Mouse (Mus musculus) kidney, embryonic 14.5 days (tissue): ENCODE measurements around the gene Daam1. TPM values are rescaled to one million over a fixed set of nuclear protein-coding genes. Genes with fewer than 3 reads are reported as not detected.

ENCODE experiments used
- ATAC-seq: fragments of 200-750 bp; cut with Nextera tagmentation; 2 replicates; pipeline ENCODE4 v1.8.0; 2017; ENCODE audit warnings: moderate number of reproducible peaks, mild to moderate bottlenecking, moderate TSS enrichment, moderate library complexity; ENCODE audit not compliant: low FRiP score, low TSS enrichment
- H3K27ac ChIP-seq: fragments of 300-500 bp; sonication (generic); 2 replicates; pipeline ENCODE4 v1.5.1; 2014; ENCODE audit warnings: low read depth, mild to moderate bottlenecking, low read length, moderate library complexity, mixed read lengths
- H3K27me3 ChIP-seq: fragments of 300-500 bp; sonication (generic); 2 replicates; pipeline ENCODE4 v1.6.1; 2014; ENCODE audit warnings: mild to moderate bottlenecking, low read length; ENCODE audit not compliant: control insufficient read depth, insufficient read depth
- H3K36me3 ChIP-seq: fragments of 300-500 bp; sonication (generic); 2 replicates; pipeline ENCODE4 v1.6.1; 2014; ENCODE audit warnings: low read length, mixed read lengths; ENCODE audit not compliant: control insufficient read depth, insufficient read depth
- H3K4me1 ChIP-seq: fragments of 300-500 bp; sonication (generic); 2 replicates; pipeline ENCODE4 v1.6.1; 2014; ENCODE audit warnings: low read length, mixed read lengths; ENCODE audit not compliant: control insufficient read depth, insufficient read depth
- H3K4me2 ChIP-seq: fragments of 300-500 bp; sonication (generic); replicated peaks from 2 replicates; pipeline ENCODE4 v1.6.1; 2014; ENCODE audit warnings: low read depth, mild to moderate bottlenecking, low read length
- H3K4me3 ChIP-seq: fragments of 300-500 bp; sonication (generic); 2 replicates; pipeline ENCODE4 v1.5.1; 2014; ENCODE audit warnings: mild to moderate bottlenecking, low read length
- H3K9ac ChIP-seq: fragments of 300-500 bp; sonication (generic); 2 replicates; pipeline ENCODE4 v1.6.1; 2014; ENCODE audit warnings: low read depth, mild to moderate bottlenecking, low read length, moderate library complexity
- H3K9me3 ChIP-seq: fragments of 300-500 bp; sonication (generic); 2 replicates; pipeline ENCODE4 v1.6.1; 2016; ENCODE audit warnings: low read length; ENCODE audit not compliant: control insufficient read depth
- WGBS: fragments of 180-500 bp; shearing (Covaris S2); extraction: QIAGEN DNeasy Blood & Tissue Kit; methylation state at CpG from one replicate; pipeline ENCODE4 v1.1.7; 2014; 5-methylcytosine and 5-hydroxymethylcytosine counted together
- polyA plus RNA-seq: library from polyadenylated mRNA; unstranded; fragments of >200 nt; fragmentation: Nextera tagmentation; extraction: Ambion mirVana; gene quantifications from 2 replicates; pipeline ENCODE4 v1.2.1, GENCODE M21; 2014

Daam1 gene
- polyA plus RNA-seq, 1 experiment from 2014 or later = 13.0 TPM

GRCm38 (mm10) chr12:71972619-71973266 lies 141.9 kb downstream of the Daam1 start:
- Histone ChIP-seq H3K4me1 (peaks cover 9% of the 10 kb centered on the region; the same call in 1 of the 2 replicates), H3K36me3 (peaks cover 5% of the 10 kb centered on the region; the same call in 1 of the 2 replicates), H3K27me3 (no peaks in the 10 kb centered on the region), H3K4me3 (no peak overlapping the region), H3K9me3 (no peaks in the 10 kb centered on the region), H3K27ac (no peak overlapping the region), H3K4me2 (no peak overlapping the region), H3K9ac (no peak overlapping the region)
- WGBS = 60% methylated on average over 12 of the region's 12 CpGs
- no peak for ATAC-seq

GRCm38 (mm10) chr12:71973577-71973976 lies 142.7 kb downstream of the Daam1 start:
- no peak overlapping the region for H3K9ac ChIP-seq
- no peak for ATAC-seq
- 56% methylated on average over 9 of the region's 9 CpGs for WGBS
- no peak overlapping the region for H3K27ac ChIP-seq
- no peaks in the 10 kb centered on the region for H3K9me3 ChIP-seq
- H3K4me1 ChIP-seq = peaks cover 9% of the 10 kb centered on the region; the same call in 1 of the 2 replicates
- H3K27me3 ChIP-seq = no peaks in the 10 kb centered on the region
- H3K4me2 ChIP-seq = no peak overlapping the region
- peaks cover 5% of the 10 kb centered on the region; the same call in 1 of the 2 replicates for H3K36me3 ChIP-seq
- no peak overlapping the region for H3K4me3 ChIP-seq

DNA sequence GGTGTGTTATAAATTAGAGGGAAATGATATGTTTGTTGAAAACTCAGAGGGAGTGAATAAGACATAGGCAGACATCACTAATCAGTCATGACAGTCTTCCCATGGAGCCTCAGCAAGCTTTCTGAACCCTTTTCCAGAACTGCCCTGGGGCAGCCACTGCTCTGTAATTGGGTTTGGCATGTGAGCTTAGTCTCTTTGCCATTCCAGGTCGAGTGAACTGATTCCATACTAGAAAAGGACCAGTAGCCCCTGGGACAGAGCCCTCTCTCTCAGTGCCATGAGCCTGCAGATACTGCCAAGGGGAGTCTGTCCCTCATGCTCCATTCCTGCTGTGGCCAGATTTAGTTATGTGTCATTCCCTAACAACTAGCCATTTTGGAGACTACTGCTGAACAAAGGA lies 144.7 kb downstream of the Daam1 start:
- ATAC-seq = no peak
- no peaks in the 10 kb centered on the region for H3K9me3 ChIP-seq
- H3K27me3 ChIP-seq = no peaks in the 10 kb centered on the region
- no peak overlapping the region for H3K9ac ChIP-seq
- H3K27ac ChIP-seq = no peak overlapping the region
- 0 out of 2 replicates have a peak, but pooled peaks cover 4% of the 10 kb centered on the region for H3K4me1 ChIP-seq
- H3K4me2 ChIP-seq = no peak overlapping the region
- H3K36me3 ChIP-seq = peaks cover 5% of the 10 kb centered on the region; the same call in 1 of the 2 replicates
- H3K4me3 ChIP-seq = no peak overlapping the region
- WGBS = 41% methylated on average over 1 of the region's 1 CpGs

DNA sequence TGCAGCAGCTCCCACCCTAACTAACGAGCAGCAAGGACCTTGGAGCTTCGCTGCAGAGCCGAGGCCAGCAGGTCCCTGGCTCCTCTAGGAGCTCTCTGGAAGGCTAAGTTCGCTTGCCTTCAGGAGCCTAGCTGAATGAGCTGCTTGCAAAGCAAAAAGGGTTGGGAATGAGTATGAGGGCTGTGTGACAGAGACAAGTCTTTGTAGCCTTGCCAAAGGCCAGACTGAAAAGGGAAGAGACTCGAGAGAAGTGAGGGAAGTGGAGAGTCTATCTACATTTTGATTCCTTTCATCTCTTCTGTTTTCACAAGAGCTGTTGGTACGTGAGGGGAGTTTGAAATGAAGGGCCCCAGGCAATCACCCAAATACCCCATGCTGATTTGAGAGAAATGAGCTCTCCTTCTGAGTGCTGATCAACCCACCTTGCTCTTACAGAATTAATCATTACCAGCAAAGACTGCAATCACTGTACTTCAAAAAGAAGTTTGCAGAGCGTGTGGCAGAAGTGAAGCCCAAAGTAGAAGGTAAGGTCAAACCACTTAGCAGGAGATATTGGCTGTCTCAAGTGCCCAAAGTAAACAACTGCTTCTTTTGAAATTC lies 145.6 kb downstream of the Daam1 start:
- peak overlapping the region; percentile 56; the same call in 1 of the 2 replicates for H3K27ac ChIP-seq

GRCm38 (mm10) chr12:71977364-71977763 lies 146.5 kb downstream of the Daam1 start:
- Histone ChIP-seq H3K4me3 (no peak overlapping the region), H3K9me3 (no peaks in the 10 kb centered on the region), H3K27me3 (no peaks in the 10 kb centered on the region), H3K4me2 (no peak overlapping the region), H3K36me3 (peaks cover 10% of the 10 kb centered on the region), H3K9ac (no peak overlapping the region), H3K4me1 (0 out of 2 replicates have a peak, but pooled peaks cover 7% of the 10 kb centered on the region), H3K27ac (no peak overlapping the region)
- 81% methylated on average over 7 of the region's 7 CpGs for WGBS
- ATAC-seq = no peak

More for the DNA sequence above, 145.6 kb downstream of the Daam1 start:
- H3K9ac ChIP-seq = no peak overlapping the region
- no peak overlapping the region for H3K4me2 ChIP-seq
- WGBS = 50% methylated on average over 7 of the region's 7 CpGs
- H3K36me3 ChIP-seq = peaks cover 10% of the 10 kb centered on the region
- H3K9me3 ChIP-seq = no peaks in the 10 kb centered on the region
- H3K27me3 ChIP-seq = no peaks in the 10 kb centered on the region
- no peak overlapping the region for H3K4me3 ChIP-seq
- H3K4me1 ChIP-seq = 0 out of 2 replicates have a peak, but pooled peaks cover 7% of the 10 kb centered on the region
- no peak for ATAC-seq

DNA sequence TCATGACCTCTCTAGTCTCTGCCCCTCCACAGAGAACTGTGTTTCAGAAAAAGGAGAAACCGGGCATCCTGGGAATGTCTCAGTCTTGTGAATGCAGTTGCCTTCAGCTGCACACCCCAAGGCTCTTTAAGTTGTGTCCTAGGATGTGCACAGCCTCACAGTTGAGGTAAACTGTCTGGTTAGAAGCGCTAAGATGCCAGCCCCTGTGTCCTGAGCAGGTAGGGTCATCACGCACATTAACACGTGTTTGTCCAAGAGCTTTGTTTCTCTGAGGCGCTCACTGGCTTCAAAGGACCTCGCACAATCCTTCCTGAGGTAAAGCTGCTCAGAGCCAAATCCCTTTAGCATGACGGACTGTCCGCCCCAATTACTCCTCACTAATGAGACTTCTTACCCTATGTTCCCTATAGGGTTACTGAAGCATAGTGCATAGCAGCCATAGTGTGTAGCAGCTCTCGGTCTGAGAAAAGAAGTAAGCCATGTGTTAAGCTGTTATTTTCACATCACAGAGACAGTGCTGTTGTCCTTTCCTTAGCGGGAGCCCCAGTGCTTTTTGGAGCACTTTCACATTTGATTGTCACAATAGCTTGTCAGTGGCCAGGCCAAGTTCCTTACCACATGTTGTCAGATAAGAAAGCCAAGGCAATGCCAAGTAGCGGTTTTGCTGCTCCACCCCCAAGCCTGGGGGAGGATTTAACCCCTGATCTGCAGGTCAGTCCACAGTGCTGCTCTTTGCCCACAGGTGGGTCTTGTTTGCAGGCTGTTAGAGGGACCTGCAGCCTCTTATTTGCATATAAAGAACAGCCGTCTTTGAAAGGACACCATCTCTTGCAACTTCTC lies 147.9 kb downstream of the Daam1 start:
- Histone ChIP-seq H3K36me3 (peaks cover 19% of the 10 kb centered on the region), H3K9me3 (no peaks in the 10 kb centered on the region), H3K27ac (no peak overlapping the region), H3K4me2 (no peak overlapping the region), H3K9ac (no peak overlapping the region), H3K27me3 (no peaks in the 10 kb centered on the region), H3K4me1 (0 out of 2 replicates have a peak, but pooled peaks cover 7% of the 10 kb centered on the region), H3K4me3 (no peak overlapping the region)
- no peak for ATAC-seq
- 61% methylated on average over 12 of the region's 12 CpGs for WGBS

GRCm38 (mm10) chr12:71980166-71980565 lies 149.3 kb downstream of the Daam1 start:
- H3K4me2 ChIP-seq = no peak overlapping the region
- H3K27ac ChIP-seq = no peak overlapping the region
- no peak overlapping the region for H3K4me3 ChIP-seq
- no peaks in the 10 kb centered on the region for H3K9me3 ChIP-seq
- no peak overlapping the region for H3K9ac ChIP-seq
- WGBS = 78% methylated on average over 6 of the region's 6 CpGs
- peaks cover 17% of the 10 kb centered on the region for H3K36me3 ChIP-seq
- no peaks in the 10 kb centered on the region for H3K27me3 ChIP-seq
- 0 out of 2 replicates have a peak, but pooled peaks cover 7% of the 10 kb centered on the region for H3K4me1 ChIP-seq
- no peak for ATAC-seq

DNA sequence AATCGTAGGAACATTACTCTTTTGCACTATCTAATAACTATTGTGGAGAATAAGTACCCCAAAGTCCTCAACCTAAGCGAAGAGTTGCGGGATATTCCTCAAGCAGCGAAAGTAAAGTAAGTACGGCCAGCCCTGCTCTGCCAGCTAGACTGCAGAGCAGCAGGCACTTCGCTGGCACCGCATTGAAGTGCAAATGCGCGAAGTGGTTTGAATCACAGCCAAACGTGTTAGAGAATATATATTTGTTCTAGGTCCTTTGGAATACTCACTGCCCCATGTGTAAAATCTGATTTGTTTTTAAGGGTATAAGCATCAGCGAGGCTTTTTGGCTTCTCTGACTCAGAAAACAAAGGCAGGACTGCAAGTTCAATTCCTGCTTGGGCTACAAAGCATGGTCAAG lies 149.9 kb downstream of the Daam1 start:
- no peak for ATAC-seq
- no peak overlapping the region for H3K4me3 ChIP-seq
- H3K27ac ChIP-seq = no peak overlapping the region
- WGBS = 94% methylated on average over 11 of the region's 11 CpGs
- H3K4me2 ChIP-seq = no peak overlapping the region
- peaks cover 17% of the 10 kb centered on the region for H3K36me3 ChIP-seq
- no peak overlapping the region for H3K9ac ChIP-seq
- H3K27me3 ChIP-seq = no peaks in the 10 kb centered on the region
- no peaks in the 10 kb centered on the region for H3K9me3 ChIP-seq
- 0 out of 2 replicates have a peak, but pooled peaks cover 7% of the 10 kb centered on the region for H3K4me1 ChIP-seq
